Mouse (Mus musculus) kidney, embryonic 14.5 days (tissue): Measurements from ENCODE around the gene Tha1. TPM values are rescaled to one million over a fixed set of nuclear protein-coding genes. Genes with fewer than 3 reads are reported as not detected.
A peak's percentile ranks its signal among the peaks of the same experiment; 100 is the strongest.

Experiments
- ATAC-seq: fragments of 200-750 bp; cut with Nextera tagmentation; 2 replicates; pipeline ENCODE4 v1.8.0; 2017; ENCODE audit warnings: moderate number of reproducible peaks, mild to moderate bottlenecking, moderate TSS enrichment, moderate library complexity; ENCODE audit not compliant: low FRiP score, low TSS enrichment
- H3K27ac ChIP-seq: fragments of 300-500 bp; sonication (generic); 2 replicates; pipeline ENCODE4 v1.5.1; 2014; ENCODE audit warnings: low read depth, mild to moderate bottlenecking, low read length, moderate library complexity, mixed read lengths
- H3K27me3 ChIP-seq: fragments of 300-500 bp; sonication (generic); 2 replicates; pipeline ENCODE4 v1.6.1; 2014; ENCODE audit warnings: mild to moderate bottlenecking, low read length; ENCODE audit not compliant: control insufficient read depth, insufficient read depth
- H3K36me3 ChIP-seq: fragments of 300-500 bp; sonication (generic); 2 replicates; pipeline ENCODE4 v1.6.1; 2014; ENCODE audit warnings: low read length, mixed read lengths; ENCODE audit not compliant: control insufficient read depth, insufficient read depth
- H3K4me1 ChIP-seq: fragments of 300-500 bp; sonication (generic); 2 replicates; pipeline ENCODE4 v1.6.1; 2014; ENCODE audit warnings: low read length, mixed read lengths; ENCODE audit not compliant: control insufficient read depth, insufficient read depth
- H3K4me2 ChIP-seq: fragments of 300-500 bp; sonication (generic); replicated peaks from 2 replicates; pipeline ENCODE4 v1.6.1; 2014; ENCODE audit warnings: low read depth, mild to moderate bottlenecking, low read length
- H3K4me3 ChIP-seq: fragments of 300-500 bp; sonication (generic); 2 replicates; pipeline ENCODE4 v1.5.1; 2014; ENCODE audit warnings: mild to moderate bottlenecking, low read length
- H3K9ac ChIP-seq: fragments of 300-500 bp; sonication (generic); 2 replicates; pipeline ENCODE4 v1.6.1; 2014; ENCODE audit warnings: low read depth, mild to moderate bottlenecking, low read length, moderate library complexity
- H3K9me3 ChIP-seq: fragments of 300-500 bp; sonication (generic); 2 replicates; pipeline ENCODE4 v1.6.1; 2016; ENCODE audit warnings: low read length; ENCODE audit not compliant: control insufficient read depth
- WGBS: fragments of 180-500 bp; shearing (Covaris S2); extraction: QIAGEN DNeasy Blood & Tissue Kit; methylation state at CpG from one replicate; pipeline ENCODE4 v1.1.7; 2014; 5-methylcytosine and 5-hydroxymethylcytosine counted together
- polyA plus RNA-seq: library from polyadenylated mRNA; unstranded; fragments of >200 nt; fragmentation: Nextera tagmentation; extraction: Ambion mirVana; gene quantifications from 2 replicates; pipeline ENCODE4 v1.2.1, GENCODE M21; 2014

The Tha1 gene
- polyA plus RNA-seq, 1 experiment from 2014 or later, result 5.1 TPM

- H3K27me3 ChIP-seq, result 0 out of 2 replicates have a peak, but pooled peaks cover 6% of the 10 kb centered on the region
- no peaks in the 10 kb centered on the region for H3K9me3 ChIP-seq
- no peak overlapping the region for H3K27ac ChIP-seq
- peak overlapping the region; percentile 15 for H3K4me2 ChIP-seq
- ATAC-seq, result no peak
- H3K9ac ChIP-seq, result 0 out of 2 replicates have a peak overlapping the region, but pooled peaks have one; percentile 19
- no peak overlapping the region for H3K4me3 ChIP-seq
- H3K36me3 ChIP-seq, result no peaks in the 10 kb centered on the region
- H3K4me1 ChIP-seq, result peaks cover 31% of the 10 kb centered on the region
- WGBS, result 13% methylated on average over 20 of the region's 20 CpGs
Observed at GRCm38 (mm10) chr11:117888168-117888852, 15.0 kb upstream of the Tha1 start.

DNA sequence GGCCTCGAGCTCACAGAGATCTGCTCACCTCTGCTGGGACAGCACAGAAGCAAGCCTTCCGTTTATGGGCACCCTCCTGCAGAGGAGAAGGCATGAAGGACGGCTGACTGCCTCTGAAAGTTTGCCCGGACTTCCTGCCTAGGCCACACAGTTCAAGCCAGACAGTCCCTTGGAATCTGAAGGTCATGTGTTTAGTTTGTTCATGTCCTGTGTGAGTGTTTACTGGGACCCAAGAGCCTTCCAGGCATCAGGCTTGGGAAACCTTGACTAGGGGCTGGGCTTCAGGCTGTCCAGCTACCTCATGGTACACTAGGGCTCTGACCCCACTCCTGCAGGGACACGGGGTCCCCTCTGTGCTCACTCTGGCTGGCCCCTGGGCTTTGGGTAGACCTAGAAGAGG, 12.7 kb upstream of the Tha1 start:
- 49% methylated on average over 5 of the region's 5 CpGs for WGBS
- H3K4me1 ChIP-seq, result peaks cover 46% of the 10 kb centered on the region
- no peak overlapping the region for H3K9ac ChIP-seq
- H3K27me3 ChIP-seq, result 0 out of 2 replicates have a peak, but pooled peaks cover 6% of the 10 kb centered on the region
- H3K9me3 ChIP-seq, result no peaks in the 10 kb centered on the region
- H3K4me2 ChIP-seq, result no peak overlapping the region
- no peak for ATAC-seq
- no peak overlapping the region for H3K4me3 ChIP-seq
- H3K27ac ChIP-seq, result no peak overlapping the region
- H3K36me3 ChIP-seq, result no peaks in the 10 kb centered on the region

GRCm38 (mm10) chr11:117882208-117882607, 8.9 kb upstream of the Tha1 start:
- 90% methylated on average over 1 of the region's 1 CpGs for WGBS
- Histone ChIP-seq H3K27ac (peak overlapping the region; percentile 70; the same call in 1 of the 2 replicates), H3K4me3 (no peak overlapping the region), H3K36me3 (no peaks in the 10 kb centered on the region), H3K4me1 (peaks cover 43% of the 10 kb centered on the region), H3K9ac (no peak overlapping the region; the same call in 1 of the 2 replicates), H3K27me3 (no peaks in the 10 kb centered on the region), H3K4me2 (no peak overlapping the region), H3K9me3 (no peaks in the 10 kb centered on the region)
- ATAC-seq, result no peak

DNA sequence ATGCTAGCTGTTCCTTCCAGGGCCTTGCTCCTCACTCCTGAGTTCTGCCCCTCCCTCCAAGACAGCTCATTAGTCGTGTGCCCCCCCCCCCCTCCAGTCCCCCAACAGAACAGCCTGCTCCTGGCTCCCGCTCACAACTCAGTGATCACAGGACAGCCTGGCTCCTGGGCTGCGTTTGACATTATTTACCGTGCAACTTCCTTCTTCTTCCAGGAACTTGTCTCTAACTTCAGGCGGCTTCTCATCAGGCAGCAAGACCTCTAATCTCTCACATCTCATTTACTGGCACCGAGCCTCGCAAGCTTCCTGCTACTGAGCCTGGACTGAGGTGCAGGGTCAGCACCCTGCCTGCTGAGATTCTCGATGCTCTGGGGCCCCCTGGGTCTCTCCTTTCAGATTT, 8.5 kb upstream of the Tha1 start:
- H3K4me3 ChIP-seq, result no peak overlapping the region
- peak overlapping the region; percentile 70; the same call in 1 of the 2 replicates for H3K27ac ChIP-seq
- WGBS, result 2% methylated on average over 8 of the region's 8 CpGs
- no peaks in the 10 kb centered on the region for H3K9me3 ChIP-seq
- peak; percentile 29; the same call in 1 of the 2 replicates for ATAC-seq
- H3K4me1 ChIP-seq, result peaks cover 43% of the 10 kb centered on the region
- H3K36me3 ChIP-seq, result no peaks in the 10 kb centered on the region
- H3K9ac ChIP-seq, result no peak overlapping the region; the same call in 1 of the 2 replicates
- H3K4me2 ChIP-seq, result peak overlapping the region; percentile 10; the same call in 1 of the 2 replicates
- H3K27me3 ChIP-seq, result no peaks in the 10 kb centered on the region

DNA sequence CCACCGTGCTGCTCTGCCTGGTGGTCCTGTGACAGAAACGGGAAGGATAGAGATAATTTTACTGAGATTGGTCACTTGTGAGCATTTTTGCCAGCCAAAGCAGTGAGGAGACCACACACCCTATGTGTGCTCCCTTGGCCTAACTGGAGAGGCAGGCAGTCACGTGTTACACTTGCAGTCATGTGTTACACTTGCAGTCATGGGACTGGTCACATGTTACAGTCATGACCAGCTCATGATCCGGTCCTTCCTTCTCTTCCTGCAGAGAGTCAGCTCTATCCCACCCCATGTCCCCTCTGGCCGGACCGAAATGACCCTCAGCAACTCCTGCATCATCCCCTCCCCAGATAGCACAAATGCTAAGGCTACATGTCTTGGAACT, 7.7 kb upstream of the Tha1 start:
- Histone ChIP-seq H3K9me3 (no peaks in the 10 kb centered on the region), H3K36me3 (no peaks in the 10 kb centered on the region), H3K4me2 (no peak overlapping the region), H3K4me1 (peaks cover 43% of the 10 kb centered on the region), H3K27ac (peak overlapping the region; percentile 70; the same call in 1 of the 2 replicates), H3K4me3 (no peak overlapping the region), H3K27me3 (no peaks in the 10 kb centered on the region), H3K9ac (no peak overlapping the region)
- 82% methylated on average over 6 of the region's 6 CpGs for WGBS
- ATAC-seq, result no peak

- no peak for ATAC-seq
- Histone ChIP-seq H3K36me3 (no peaks in the 10 kb centered on the region), H3K27me3 (no peaks in the 10 kb centered on the region), H3K9ac (no peak overlapping the region), H3K4me2 (no peak overlapping the region), H3K9me3 (no peaks in the 10 kb centered on the region), H3K27ac (no peak overlapping the region), H3K4me3 (no peak overlapping the region), H3K4me1 (peaks cover 43% of the 10 kb centered on the region)
- 85% methylated on average over 9 of the region's 9 CpGs for WGBS
Observed at GRCm38 (mm10) chr11:117880336-117880976, 7.2 kb upstream of the Tha1 start.

DNA sequence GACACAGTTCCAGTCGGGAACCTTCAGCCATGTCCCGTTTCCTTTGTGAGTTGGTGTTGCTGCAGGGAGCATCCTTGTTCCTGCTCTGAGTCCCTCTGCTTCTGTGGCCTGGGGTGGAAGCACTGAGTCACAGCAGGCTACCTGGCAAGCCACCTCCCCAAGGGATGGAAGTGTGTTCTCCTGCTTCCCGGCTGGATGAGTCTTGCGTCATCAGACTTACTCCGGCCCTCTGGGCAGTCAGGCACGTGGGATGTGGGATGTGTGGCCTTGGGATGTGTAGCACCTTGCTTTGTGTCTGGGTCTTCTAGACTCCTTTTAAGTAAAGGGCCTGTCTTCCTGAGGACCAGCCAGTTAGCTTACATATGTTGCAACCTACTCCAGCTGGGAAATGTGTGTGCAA, 6.4 kb upstream of the Tha1 start:
- Histone ChIP-seq H3K36me3 (no peaks in the 10 kb centered on the region), H3K9ac (no peak overlapping the region), H3K4me1 (peaks cover 43% of the 10 kb centered on the region), H3K27me3 (no peaks in the 10 kb centered on the region), H3K27ac (no peak overlapping the region), H3K4me3 (no peak overlapping the region), H3K9me3 (no peaks in the 10 kb centered on the region), H3K4me2 (no peak overlapping the region)
- ATAC-seq, result no peak
- WGBS, result 76% methylated on average over 6 of the region's 6 CpGs

DNA sequence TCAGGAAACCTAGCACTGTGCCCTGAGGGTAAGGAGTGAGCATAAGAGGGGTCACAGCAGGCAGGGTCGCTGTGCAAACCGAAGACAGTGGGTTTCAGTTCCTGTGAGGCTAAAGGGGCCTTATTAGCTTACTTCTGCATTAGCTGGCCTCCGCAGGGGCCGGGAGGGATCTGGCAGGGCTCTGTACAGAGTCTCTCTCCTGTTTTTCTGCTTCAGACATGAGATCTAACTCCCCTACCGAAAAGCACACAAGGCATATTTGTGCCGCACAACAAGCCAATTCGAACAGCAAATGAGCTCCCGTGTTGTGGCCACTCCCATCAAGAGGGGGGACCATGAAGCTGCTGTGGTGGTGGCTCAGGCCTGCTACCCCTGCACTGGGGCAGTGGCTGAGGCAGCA, 5.6 kb upstream of the Tha1 start:
- H3K4me3 ChIP-seq, result no peak overlapping the region
- no peak overlapping the region for H3K9ac ChIP-seq
- no peak overlapping the region for H3K4me2 ChIP-seq
- H3K27ac ChIP-seq, result peak overlapping the region; percentile 48; the same call in 1 of the 2 replicates
- no peaks in the 10 kb centered on the region for H3K27me3 ChIP-seq
- H3K4me1 ChIP-seq, result peaks cover 43% of the 10 kb centered on the region
- no peaks in the 10 kb centered on the region for H3K9me3 ChIP-seq
- H3K36me3 ChIP-seq, result no peaks in the 10 kb centered on the region
- ATAC-seq, result no peak
- 31% methylated on average over 8 of the region's 8 CpGs for WGBS
